Mouse (Mus musculus): ENCODE results near the gene Gm10401.
"Not testable (repeated sequence)": the region's sequence is repeated elsewhere in the genome, so short reads cannot be mapped to it uniquely, and the experiment has no call there.

The Gm10401 gene

DNA sequence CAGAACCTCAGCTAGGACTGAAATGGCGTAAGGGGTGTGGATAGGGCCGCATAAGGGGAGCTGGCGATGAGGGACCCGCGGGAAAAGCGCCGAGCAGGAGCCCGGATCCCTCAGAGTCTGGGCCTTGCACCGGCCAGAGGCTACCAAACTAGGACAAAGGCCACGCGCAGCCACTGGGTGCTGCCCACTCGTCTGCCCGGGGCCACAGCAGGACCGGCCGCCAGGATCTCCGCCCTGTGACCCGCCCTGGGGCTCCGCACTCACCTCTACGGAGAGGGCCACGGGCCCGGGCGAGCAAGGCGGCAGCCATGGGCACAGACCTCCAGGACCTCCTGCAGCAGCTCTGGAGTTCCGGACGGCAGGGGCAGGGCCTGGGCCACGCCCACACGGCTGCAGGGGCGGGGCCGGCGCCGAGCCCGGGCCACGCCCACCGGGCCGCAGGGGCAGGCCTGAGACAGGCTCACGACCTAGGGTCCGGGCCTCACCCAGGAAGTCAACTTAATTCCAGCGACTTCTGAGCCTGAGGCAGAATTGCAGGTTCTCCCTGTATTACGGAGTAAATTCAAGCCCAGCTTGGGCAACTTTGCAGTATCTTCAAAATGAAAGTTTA, 21.0 kb upstream of the Gm10401 start, which contains the start of gene Acads:
Gene Acads (minus strand): TSS at position 386 of the 610 bp plus-strand sequence.
- peak; percentile 81 for DNase-seq (ENCODE audit: low spot score)

DNA sequence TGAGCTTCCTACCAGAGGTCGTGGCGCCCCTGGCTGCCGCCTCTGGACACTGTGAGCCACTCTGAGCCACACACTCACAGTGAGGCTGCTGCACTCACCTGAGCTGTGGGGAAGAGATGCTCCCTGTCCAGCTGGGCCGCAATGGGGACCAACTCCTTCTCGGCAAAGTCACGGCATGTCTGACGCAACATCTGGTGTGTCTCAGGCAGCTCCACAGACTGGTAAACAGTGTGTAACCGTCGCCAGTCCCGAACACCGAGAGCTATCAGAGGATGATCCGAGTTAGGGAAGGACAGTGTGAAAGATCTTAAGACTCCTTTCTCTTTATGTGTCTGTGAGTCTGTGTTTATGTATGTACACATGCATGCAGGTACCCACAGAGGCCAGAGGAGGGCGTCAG, 19.4 kb upstream of the Gm10401 start:
- DNase-seq (ENCODE audit: low spot score), result no peak

DNA sequence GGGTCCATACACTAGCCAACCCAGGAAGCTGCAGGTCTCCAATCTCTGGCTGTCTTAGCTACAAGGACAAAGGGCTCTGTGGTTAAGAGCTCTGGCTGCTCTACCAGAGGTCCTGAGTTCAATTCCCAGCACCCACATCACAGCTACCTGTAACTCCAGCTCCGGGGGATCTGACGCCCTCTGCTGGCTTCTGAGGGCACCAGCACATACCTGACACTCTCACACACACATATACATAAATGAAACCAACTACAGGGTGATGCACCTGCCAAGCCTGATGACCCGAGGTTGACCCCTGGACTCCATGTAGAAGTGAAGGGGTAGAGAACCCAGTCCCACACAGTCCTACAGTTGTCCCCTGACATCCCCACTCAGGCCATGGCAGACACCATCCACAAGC, 18.3 kb upstream of the Gm10401 start:
- no peak for DNase-seq (ENCODE audit: low spot score)

DNA sequence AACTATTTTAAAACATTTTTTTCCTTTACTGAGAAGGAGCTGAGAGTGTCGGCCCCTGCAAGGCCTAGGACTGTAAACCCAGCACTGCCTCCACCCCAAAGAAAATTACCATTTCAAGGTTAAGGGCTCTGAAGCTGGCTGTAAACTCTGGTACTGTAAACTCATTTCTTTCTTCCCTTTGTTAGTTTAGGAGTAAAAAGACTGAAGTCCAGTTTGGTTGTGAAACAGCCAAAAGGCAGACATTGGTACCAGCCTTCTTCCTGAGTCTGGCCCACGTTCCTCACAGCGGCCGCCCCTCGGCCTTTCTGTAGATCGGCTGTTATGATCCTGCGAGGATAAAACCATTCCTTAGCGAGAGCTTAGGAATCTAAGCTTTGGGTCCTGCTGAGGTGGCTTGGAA, 16.4 kb upstream of the Gm10401 start:
- DNase-seq (ENCODE audit: low spot score), result no peak

DNA sequence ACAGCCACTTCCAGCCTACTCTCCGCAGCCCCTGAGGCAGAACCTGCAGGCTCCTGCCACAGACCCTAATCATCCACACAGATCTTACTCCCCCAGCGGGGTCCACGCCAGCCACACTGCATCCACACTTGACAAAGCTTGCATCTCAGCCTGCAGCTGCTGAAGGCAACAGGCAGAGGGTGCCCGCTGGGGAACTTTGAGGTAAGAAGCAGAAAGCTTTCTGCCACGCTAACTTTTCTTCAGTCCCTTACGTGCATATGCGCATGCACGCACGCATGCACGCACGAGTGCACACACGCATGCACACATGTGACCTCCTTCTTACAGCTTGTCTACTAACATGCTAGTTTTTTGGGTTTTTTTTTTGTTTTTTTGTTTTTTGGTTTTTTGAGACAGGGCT, 15.1 kb upstream of the Gm10401 start:
- DNase-seq (ENCODE audit: low spot score), result no peak

DNA sequence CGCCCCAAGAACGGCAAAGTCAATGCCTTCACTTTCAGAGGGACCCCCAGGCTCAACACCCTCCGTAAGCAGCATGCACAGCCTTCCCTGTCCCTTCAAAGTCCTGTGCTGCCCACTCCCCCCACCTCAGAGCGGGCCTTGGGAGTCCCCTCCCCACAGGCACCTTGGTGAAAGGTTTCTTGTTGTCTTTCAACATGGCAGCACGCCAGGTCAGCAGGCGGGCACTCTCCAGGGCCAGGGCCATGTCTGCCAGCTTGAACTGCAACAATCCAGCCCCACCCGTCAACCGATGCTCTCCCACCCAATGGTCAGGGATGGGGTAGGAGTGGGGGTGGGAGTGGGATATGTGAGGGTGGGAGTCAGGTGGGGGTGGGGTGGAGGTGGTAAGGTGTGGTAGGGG, 13.1 kb upstream of the Gm10401 start:
- no peak for DNase-seq (ENCODE audit: low spot score)

DNA sequence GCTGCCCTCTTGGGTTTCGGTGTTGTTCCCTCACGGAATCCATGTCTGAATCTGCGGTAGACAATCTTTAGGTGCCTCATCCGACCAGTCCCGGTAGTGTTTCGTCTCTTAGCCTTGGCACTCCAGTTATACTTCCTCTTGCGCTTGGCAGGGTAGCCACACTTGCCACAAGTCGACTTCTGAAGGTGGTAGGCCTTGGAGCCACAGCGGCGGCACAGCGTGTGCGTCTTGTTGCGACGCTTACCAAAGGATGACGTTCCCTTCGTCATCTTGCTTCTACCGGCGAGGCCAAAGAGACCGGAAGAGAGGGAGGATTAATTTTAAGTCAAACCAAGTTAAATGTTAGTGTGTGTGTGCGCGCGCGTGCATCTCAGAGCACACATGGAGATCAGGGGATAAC, 5.2 kb upstream of the Gm10401 start:
- DNase-seq (ENCODE audit: low spot score), result not testable (repeated sequence)

DNA sequence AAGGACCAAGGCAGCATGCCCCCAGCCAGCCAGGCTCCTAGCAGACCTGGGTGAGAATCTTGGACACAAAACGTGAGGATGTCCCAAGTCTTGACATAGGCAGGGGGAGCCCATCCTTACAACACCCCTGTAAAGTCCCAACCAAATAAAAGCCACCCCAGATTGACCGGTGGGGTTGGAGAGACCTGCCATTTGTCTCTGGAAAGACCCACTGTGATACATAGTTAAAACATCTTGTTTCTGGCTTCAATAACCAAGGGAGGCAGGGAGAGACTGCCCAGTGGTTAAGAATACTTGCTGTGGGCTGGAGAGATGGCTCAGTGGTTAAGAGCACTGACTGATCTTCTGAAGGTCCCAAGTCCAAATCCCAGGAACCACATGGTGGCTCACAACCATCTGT, 4.1 kb upstream of the Gm10401 start:
- DNase-seq (ENCODE audit: low spot score), result no peak

DNA sequence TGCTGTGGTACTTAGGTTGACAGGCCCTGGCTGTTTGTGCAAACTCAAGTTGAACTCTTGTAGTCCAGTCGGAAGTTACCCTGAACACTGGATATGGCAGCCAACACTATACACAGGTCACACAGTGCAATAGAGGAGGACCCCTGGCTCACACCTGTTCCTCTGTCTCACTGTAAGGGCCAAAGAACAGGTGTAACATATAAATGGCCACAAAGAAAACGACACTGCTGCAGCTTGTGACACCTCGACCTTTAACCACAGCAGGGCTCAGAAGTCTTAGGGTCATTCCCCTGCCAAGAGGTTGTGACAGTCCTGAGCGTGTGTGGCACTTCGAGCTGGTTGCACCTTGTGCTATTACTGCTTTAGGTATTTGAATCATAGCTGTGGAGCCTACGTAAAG, 2.4 kb upstream of the Gm10401 start:
- DNase-seq (ENCODE audit: low spot score), result no peak

DNA sequence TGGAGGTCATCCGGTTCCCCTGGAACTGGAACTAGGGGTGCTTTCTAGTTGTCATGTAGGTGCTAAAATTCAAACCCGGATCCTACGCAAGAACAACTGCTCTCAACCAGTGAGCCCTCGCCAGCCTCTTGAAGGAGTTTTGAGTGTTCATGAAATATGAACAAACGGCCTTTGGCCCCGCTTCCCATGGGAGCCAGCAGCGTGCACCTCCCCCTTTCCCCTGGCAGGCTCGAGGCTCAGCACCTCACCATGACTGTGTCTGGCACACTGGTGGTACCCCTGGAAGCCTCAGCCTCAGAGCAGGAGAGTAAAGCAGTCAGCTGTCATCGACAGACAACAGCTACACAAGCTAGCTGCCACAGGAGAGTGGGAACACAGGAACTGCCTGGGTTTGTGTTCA, 1.9 kb upstream of the Gm10401 start:
- DNase-seq (ENCODE audit: low spot score), result peak; percentile 22

DNA sequence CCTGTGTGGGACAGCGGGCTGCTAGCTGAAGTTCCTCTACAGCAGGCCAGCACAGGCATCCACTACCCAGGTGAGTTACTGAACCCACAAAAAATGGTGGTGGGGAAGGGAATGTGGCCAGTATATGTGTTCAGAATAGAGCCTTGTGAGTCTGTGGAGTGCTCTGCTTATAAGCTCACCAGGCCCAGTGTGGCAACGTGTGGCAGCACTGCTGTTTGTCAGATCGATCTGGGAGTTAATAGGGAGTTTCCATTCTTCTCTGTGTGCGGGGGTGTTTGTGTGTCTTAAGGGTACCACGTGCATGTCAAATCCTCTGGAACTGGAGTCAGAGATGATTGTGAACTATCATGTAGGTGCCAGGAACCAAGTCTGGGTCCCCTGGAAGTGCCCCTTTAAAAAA, 1.4 kb upstream of the Gm10401 start:
- DNase-seq (ENCODE audit: low spot score), result no peak

DNA sequence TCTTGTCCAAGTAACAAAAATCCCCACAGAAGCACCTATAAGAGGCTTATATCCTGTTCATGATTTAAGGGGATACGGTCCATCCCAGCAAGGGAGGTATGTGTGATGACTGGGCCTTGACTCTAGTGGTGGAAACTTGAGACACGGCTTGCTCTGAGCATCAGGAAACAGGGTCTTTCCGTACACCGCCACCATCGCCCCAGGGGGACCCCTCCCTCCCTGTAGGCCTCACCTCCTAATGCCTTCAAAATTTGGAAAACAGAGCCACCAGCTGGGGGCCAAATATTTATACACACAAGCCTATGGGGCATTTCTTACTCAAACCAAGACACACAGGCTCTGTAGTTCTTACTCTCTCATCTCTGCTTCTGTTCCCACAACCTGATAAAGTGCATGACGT, 6.3 kb downstream of the Gm10401 start:
- no peak for DNase-seq (ENCODE audit: low spot score)

DNA sequence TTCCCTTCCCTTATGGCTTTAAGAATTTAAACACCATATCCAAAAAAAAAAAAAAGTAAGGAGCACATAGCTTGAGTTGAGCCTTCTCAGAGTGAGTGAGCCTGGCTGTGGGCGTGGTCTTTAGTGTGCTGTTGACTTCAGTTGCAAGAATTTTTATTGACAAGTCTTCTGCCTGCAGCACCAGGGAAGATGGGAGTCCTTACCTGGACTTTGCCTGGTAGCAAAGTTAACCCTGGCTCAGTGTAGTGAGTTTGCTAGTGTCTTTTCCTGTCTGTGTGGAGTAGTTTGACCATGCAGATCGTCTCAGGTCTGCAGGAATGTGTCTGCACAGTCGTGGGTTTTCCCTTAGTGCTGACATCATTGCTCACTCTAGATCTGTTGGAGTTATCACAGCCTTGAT, 7.1 kb downstream of the Gm10401 start:
- no peak for DNase-seq (ENCODE audit: low spot score)

DNA sequence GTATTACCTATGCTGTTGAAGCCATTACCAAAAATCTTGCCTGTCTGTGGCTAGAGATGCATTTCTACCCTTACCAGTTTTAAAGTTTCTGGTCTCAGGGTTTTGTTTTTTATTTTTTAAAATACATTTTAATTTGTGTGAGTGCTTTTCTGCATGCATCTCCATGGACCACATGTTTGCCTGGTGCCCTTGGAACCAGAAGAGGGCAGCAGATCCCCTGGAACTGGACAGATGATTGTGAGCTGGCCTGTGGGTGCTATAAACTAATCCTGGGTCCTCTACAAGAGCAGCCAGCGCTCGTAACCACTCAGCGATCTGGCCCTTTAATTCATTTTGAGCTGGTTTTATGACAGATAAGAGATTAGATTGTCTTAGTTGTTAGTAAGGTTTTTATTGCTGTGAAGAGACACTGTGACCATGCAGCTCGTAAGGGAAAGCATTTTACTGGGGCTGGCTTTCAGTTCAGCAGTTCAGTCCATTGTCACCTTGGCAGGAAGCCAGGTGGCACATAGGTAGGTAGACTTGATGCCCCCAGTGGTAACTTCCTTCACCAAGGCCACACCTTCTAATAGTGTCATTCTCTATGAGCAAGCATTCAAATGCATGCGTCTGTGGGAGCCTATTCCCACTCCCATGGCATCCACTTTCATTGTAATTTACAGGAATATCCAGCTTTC, 8.4 kb downstream of the Gm10401 start:
- DNase-seq (ENCODE audit: low spot score), result no peak

DNA sequence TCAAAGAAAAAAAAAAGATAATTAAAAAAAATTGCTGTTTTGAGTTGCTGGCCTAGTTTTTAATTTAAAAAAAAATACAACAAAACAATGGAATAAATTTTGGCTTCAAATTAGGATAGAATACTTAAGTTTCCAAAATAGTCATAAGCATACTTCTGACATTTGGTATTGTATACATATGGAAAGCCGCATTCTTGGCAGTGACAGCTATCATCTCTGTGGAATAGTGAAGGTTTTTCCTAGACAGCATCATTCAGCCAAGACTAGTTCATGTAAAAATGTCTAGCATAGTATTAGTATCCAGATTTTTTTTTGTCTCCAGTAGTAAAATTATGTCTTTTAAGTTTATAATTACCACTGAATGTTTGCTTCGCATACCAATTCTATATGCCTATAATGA, 12.4 kb downstream of the Gm10401 start:
- no peak for DNase-seq (ENCODE audit: low spot score)

DNA sequence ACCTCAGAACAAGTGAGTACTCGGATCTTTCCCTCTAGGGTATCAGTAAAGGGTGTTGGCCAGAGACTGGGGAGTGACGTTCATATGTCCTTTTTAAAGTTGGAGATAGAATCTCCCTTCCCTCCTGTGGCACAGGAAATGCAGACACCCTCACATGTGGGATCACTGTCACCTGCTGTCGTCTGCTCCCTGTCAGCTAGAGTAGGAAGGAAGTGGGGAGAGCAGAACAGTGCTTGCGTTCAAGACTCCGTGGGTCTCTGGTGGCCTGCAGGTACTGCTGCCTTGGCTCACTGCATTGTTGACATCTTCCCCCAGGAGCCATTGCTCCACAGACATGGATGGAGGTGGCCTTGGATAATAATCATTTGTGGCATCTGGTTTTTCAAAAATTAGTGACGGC, 14.6 kb downstream of the Gm10401 start:
- DNase-seq (ENCODE audit: low spot score), result no peak

DNA sequence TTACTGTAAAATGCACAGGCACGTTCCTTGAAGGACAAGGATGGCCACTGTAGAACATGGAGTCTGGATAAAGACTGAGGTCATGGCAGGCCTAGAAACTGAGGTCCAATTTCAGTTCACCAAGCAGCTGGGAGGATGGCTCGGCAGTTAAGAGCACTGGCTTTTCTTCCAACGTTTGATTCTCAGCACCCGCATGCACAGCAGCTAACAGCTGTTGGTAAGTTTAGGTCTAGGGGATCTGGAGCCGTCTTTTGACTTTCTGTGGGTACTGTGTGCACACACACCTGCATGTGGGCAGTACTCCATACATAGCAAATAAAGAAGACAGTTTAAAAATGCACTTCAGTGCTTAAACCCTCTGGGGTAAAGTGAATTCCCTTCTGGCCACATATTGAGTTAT, 16.5 kb downstream of the Gm10401 start:
- DNase-seq (ENCODE audit: low spot score), result no peak

DNA sequence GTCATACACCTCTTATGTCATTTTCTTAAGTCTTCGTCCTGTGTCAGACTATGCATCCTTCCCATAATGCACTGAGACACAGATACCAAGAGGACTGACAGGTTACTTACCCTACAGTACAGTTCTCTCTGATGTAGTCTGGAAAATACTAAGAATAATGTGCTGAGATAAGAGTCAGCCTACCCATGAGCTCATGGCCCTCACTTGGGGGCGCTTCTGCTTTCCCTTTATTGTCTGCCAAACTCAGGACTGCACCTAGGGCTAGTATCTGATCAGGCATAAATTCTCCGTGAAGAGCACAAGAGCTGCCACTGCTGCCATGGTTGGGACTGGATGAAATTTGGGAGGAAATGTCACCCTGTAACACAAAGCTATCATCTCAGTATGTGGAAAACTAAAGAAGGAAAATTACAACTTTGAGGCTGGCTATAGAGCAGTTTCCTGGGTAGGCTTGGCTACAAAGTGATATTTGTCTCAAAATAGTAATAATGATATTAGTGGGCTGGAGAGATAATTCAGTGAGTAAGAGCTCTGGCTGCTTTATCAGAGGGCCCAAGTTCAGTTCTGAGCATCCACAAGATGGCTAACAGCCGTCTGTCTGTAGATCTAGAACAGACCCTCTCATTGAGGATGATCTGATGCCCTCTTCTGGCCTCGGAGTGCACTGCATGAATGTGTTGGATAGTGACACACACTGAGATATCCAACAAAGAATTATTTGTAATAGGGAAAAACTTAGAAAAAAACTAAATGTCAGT, 21.8 kb downstream of the Gm10401 start:
- peak; percentile 69 for DNase-seq (ENCODE audit: low spot score)

DNA sequence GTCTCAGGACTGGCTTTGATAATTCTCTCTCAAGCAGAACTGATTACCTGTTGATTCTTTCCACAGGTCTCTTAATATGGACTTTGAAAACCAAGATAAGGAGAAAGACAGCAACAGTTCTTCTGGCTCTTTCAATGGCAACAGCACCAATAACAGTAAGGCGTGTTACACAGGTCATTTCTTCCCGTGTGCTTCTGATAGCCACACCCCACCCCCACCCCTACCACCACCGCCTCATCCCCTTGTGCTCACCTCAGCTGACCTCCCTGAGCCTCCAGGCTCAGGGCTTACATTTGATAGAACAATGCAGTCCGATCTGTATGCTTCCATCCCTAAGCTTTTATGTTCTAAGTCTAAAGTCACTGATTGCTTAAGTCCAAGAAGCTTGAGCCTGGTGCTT, 23.3 kb downstream of the Gm10401 start:
- DNase-seq (ENCODE audit: low spot score), result no peak

DNA sequence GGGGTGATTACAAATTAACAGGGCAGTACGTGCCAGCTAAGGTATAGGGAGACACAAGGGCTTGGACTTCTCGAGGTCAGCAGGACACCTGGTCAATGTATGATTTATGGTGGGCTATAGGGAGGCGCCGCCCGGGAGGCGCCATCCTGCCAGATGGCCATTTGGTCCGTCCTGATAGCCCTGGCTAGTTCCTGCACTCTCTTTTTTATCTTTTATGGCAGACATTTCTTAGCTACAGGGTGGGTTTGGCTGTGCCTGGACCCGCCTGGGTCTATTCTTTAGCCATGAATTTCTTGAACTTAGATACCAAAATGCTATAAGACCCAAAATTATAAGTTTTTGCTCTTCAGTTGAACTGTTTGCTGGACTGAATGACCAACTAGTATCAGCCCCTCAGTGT, 24.8 kb downstream of the Gm10401 start:
- DNase-seq (ENCODE audit: low spot score), result not testable (repeated sequence)

DNA sequence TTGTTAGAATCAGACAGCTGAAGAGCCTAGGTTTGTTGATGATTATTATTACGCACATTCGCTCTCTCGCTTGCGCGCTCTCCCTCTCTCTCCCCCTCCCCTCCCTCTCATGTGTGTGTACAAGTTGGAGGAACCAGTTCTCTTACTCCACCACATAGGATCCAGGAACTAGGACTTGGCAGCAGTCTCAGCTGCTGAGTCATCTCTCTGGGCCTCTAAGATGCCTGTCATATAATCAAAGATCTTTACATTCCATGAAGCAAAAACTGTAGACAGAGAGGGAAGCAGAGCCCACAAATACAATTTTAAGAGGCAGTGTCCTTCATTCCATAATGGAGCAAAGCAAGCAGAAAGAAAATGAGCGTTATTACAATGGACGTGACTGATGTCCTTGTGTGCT, 26.0 kb downstream of the Gm10401 start:
- peak; percentile 66 for DNase-seq (ENCODE audit: low spot score)

DNA sequence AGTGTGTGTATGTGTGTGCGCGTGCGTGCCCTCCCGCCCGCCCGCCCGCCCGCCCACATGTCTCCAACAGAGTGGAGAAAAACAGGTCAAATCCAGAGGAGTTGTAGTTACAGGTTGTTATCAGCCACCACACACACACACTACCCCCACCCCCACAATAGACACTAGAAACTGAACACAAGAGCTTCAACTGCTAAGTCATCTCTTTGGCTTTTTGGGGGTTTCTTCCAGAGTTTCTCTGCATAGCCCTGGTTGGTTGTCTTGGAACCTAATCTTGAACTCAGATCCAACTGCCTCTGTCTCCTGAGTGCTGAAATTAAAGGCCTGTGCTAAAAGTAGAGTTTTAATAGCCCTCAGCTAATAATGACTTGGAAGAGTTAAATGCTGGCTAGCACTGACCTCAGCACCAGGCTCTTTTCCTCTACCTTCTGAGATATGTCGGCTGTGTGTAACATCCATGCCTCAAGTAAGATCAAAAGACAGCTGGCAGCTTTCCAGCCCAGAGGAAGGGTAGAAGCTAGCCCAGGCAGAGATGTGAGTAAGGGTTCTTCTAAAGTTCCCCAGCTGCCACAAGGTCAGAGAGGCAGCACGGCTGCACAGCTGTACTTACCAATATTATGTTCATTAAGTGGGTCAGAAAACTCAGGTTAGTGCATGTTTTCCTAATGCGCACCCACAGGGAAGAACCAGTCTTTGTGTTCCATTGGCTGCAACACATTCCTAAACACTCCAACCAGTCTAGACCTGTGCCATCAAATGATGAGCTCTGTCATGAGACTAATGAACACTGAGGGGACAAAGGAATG, 26.8 kb downstream of the Gm10401 start:
- DNase-seq (ENCODE audit: low spot score), result no peak

DNA sequence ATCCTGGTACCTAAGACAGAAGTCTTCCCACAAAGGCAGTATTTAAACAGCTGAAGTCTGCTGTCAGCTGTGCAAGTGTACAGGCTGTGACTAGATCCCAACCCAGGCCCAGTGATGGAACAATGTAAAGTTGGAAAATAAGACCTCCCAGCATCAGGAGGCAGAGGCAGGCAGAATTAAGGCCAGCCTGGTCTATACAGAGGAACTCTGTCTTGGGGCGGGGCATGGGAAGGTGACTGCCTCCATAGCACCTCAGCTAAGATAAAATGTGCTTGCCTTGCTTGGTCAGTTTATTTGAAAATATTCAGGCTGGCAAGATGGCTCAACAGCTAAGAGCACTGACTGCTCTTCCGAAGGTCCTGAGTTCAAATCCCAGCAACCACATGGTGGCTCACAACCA, 27.6 kb downstream of the Gm10401 start:
- no peak for DNase-seq (ENCODE audit: low spot score)
